Mouse (Mus musculus): ENCODE measurements around the gene Washc3. TPM values are rescaled to one million over a fixed set of nuclear protein-coding genes. Genes with fewer than 3 reads are reported as not detected.

Washc3 gene
- total and polyA plus RNA-seq, 2 experiments from 2014 or later, result 33.0 to 52.5 TPM

DNA sequence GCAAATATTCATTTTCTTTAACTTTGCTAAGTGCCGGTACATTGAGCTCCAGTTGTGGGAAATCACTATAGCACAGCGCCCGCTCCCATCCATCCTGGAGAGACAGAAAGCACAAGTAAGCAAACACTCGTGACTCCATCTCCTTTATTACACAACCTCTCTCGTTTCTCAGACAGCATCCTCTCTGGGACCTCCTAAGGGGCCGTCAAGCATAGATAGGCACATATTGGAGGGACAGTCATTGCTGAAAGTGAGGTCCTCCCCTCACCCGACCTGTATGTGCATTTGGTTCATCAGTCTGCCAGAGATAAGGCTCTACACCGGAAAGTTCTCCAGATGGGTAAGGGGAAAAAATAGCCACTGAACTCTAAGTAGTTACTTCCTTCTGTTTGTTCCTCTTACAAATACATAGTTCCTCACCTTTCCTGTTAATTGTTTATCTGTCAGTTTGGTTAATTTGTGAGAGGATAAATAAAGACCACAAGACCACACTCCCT is 27.7 kb downstream of the Washc3 start:
- no peaks in the 10 kb centered on the region for H3K9me3 ChIP-seq (replicated peaks; ENCODE audit: control insufficient read depth, low read length)
- no peaks in the 10 kb centered on the region for H3K4me1 ChIP-seq (ENCODE audit: control insufficient read depth, insufficient read depth)
- H3K36me3 ChIP-seq (replicated peaks; ENCODE audit: control insufficient read depth, insufficient read depth, low read length), result no peaks in the 10 kb centered on the region
- ATAC-seq (ENCODE audit: insufficient read depth, low read depth) (no peak), DNase-seq (ENCODE audit: low spot score) (no peak)
- 55% methylated on average over 8 of the region's 8 CpGs for WGBS
- TF ChIP-seq CTCF (IDR thresholded peaks at IDR 0.05; ENCODE audit: low read depth), result no peak
- no peak for TF ChIP-seq EP300 (IDR thresholded peaks at IDR 0.05; ENCODE audit: low read depth)
- no peaks in the 10 kb centered on the region for H3K27me3 ChIP-seq (ENCODE audit: control insufficient read depth, insufficient read depth, low read length)
- no peak overlapping the region for H3K27ac ChIP-seq (ENCODE audit: low read depth)
- no peak overlapping the region for H3K4me3 ChIP-seq (ENCODE audit: low read depth, low read length)
- no peak overlapping the region for H3K9ac ChIP-seq (replicated peaks; ENCODE audit: low read depth, low read length)
- no peak overlapping the region for H3K4me2 ChIP-seq (ENCODE audit: low read depth, low read length)

DNA sequence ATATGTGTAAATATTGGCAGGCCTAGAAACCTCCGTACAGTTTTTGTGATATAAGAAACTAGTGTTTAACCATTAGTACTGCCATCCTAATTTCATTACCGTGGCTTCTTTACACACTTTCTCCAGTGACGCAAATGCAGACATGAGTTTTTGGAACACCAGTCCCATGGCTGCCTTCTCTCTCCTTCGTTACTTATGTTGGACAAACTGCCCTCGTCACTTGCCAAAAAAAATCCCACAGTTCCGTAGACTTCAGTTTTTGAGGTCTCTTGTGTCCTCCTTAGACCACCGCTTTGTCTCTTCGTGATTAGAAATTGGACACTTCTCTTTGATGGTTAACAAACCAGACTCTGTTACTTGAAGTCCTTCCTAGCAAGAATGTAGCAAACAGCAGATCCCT is 30.8 kb downstream of the Washc3 start:
- WGBS, result 84% methylated on average over 8 of the region's 8 CpGs

DNA sequence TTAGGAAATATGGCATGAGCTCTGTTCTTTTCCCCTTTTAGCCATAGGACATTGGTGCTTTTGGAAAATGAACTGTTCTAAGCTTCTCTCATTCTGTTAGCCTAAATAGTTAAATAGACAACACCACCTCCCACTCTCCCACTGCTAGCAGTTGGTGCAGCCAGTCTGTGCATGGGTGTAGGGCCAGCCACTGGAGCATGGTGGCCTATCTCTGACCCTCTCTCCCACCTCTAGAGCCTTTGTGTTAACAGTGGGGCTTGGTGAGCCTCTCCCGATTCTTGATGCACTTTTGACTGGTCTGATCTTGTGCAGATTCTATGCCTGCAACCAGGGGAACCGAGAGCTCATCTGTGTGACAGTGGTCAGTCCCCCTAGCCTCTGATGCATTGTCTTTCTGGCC is 31.9 kb downstream of the Washc3 start:
- no peak overlapping the region for H3K27ac ChIP-seq (ENCODE audit: low read depth)
- no peak for ATAC-seq (ENCODE audit: insufficient read depth, low read depth)
- no peak for DNase-seq (ENCODE audit: low spot score)

More for the DNA sequence above, 30.8 kb downstream of the Washc3 start:
- Histone ChIP-seq H3K4me3 (ENCODE audit: low read depth, low read length) (no peak overlapping the region), H3K9me3 (replicated peaks; ENCODE audit: control insufficient read depth, low read length) (no peaks in the 10 kb centered on the region), H3K4me1 (ENCODE audit: control insufficient read depth, insufficient read depth) (no peaks in the 10 kb centered on the region), H3K27me3 (ENCODE audit: control insufficient read depth, insufficient read depth, low read length) (no peaks in the 10 kb centered on the region), H3K36me3 (replicated peaks; ENCODE audit: control insufficient read depth, insufficient read depth, low read length) (peaks cover 7% of the 10 kb centered on the region; the same call in 1 of the 2 replicates), H3K4me2 (ENCODE audit: low read depth, low read length) (no peak overlapping the region), H3K27ac (ENCODE audit: low read depth) (no peak overlapping the region), H3K9ac (replicated peaks; ENCODE audit: low read depth, low read length) (no peak overlapping the region)
- ATAC-seq (ENCODE audit: insufficient read depth, low read depth) (no peak), DNase-seq (ENCODE audit: low spot score) (no peak)
- TF ChIP-seq EP300 (IDR thresholded peaks at IDR 0.05; ENCODE audit: low read depth), result no peak
- TF ChIP-seq CTCF (IDR thresholded peaks at IDR 0.05; ENCODE audit: low read depth), result no peak

DNA sequence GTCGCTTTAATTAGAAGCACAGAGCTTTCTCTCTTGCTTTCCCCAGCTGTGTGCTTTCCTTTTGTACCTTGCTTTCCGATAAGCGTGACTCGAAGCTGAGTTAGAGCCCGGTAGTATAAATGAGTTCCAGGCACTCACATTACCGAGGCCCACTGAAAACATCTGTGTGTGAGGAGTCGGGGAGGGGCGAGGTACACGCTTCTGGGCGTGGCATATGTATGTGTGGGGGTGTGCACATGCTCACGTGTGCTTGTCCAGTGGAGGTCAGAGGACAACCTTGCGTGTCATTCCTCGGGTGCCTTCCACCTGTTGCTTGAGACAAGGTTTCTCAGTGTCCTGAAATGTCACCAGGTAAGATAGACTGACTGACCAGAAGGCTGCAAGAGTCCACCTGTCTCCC is 43.8 kb downstream of the Washc3 start:
- DNase-seq (ENCODE audit: low spot score), result no peak

More for the DNA sequence above, 31.9 kb downstream of the Washc3 start:
- TF ChIP-seq CTCF (IDR thresholded peaks at IDR 0.05; ENCODE audit: low read depth) (no peak), EP300 (IDR thresholded peaks at IDR 0.05; ENCODE audit: low read depth) (no peak)
- Histone ChIP-seq H3K4me2 (ENCODE audit: low read depth, low read length) (no peak overlapping the region), H3K4me3 (ENCODE audit: low read depth, low read length) (no peak overlapping the region), H3K36me3 (replicated peaks; ENCODE audit: control insufficient read depth, insufficient read depth, low read length) (peaks cover 7% of the 10 kb centered on the region; the same call in 1 of the 2 replicates), H3K4me1 (ENCODE audit: control insufficient read depth, insufficient read depth) (no peaks in the 10 kb centered on the region), H3K9me3 (replicated peaks; ENCODE audit: control insufficient read depth, low read length) (no peaks in the 10 kb centered on the region), H3K9ac (replicated peaks; ENCODE audit: low read depth, low read length) (no peak overlapping the region), H3K27me3 (ENCODE audit: control insufficient read depth, insufficient read depth, low read length) (no peaks in the 10 kb centered on the region)
- 84% methylated on average over 2 of the region's 2 CpGs for WGBS

DNA sequence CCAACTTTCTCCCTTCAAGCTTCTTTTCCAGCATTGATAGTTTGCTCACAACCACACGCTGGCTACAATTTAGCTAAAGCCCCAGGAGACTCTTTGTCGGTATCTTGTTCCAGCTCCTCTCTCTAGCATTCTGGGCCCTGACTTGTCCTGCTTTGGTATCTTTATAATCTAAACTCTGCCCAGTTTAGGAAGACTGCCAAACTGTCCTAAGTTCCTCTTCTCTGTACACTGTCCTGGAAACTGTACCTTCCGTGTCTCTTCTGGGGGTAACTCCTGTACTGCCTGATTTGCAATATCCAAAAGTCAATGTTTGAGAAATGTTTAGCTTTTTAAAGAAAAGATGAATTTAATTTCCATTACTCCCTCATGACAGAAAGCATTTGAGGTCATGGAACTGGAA is 49.4 kb downstream of the Washc3 start:
- Histone ChIP-seq H3K4me1 (ENCODE audit: control insufficient read depth, insufficient read depth) (no peaks in the 10 kb centered on the region), H3K4me2 (ENCODE audit: low read depth, low read length) (no peak overlapping the region), H3K9me3 (replicated peaks; ENCODE audit: control insufficient read depth, low read length) (no peaks in the 10 kb centered on the region), H3K27ac (ENCODE audit: low read depth) (no peak overlapping the region), H3K27me3 (ENCODE audit: control insufficient read depth, insufficient read depth, low read length) (no peaks in the 10 kb centered on the region), H3K4me3 (ENCODE audit: low read depth, low read length) (no peak overlapping the region), H3K9ac (replicated peaks; ENCODE audit: low read depth, low read length) (no peak overlapping the region), H3K36me3 (replicated peaks; ENCODE audit: control insufficient read depth, insufficient read depth, low read length) (no peaks in the 10 kb centered on the region)
- 71% methylated on average over 3 of the region's 3 CpGs for WGBS
- no peak for TF ChIP-seq EP300 (IDR thresholded peaks at IDR 0.05; ENCODE audit: low read depth)
- no peak for TF ChIP-seq CTCF (IDR thresholded peaks at IDR 0.05; ENCODE audit: low read depth)
- ATAC-seq (ENCODE audit: insufficient read depth, low read depth), result no peak
- no peak for DNase-seq (ENCODE audit: low spot score)

More for the DNA sequence above, 43.8 kb downstream of the Washc3 start:
- H3K4me2 ChIP-seq (ENCODE audit: low read depth, low read length), result no peak overlapping the region
- H3K9ac ChIP-seq (replicated peaks; ENCODE audit: low read depth, low read length), result no peak overlapping the region
- TF ChIP-seq CTCF (IDR thresholded peaks at IDR 0.05; ENCODE audit: low read depth) (no peak), EP300 (IDR thresholded peaks at IDR 0.05; ENCODE audit: low read depth) (no peak)
- no peaks in the 10 kb centered on the region; the same call in 1 of the 2 replicates for H3K9me3 ChIP-seq (replicated peaks; ENCODE audit: control insufficient read depth, low read length)
- no peak overlapping the region for H3K4me3 ChIP-seq (ENCODE audit: low read depth, low read length)
- no peaks in the 10 kb centered on the region for H3K4me1 ChIP-seq (ENCODE audit: control insufficient read depth, insufficient read depth)
- 82% methylated on average over 13 of the region's 13 CpGs for WGBS
- no peak overlapping the region for H3K27ac ChIP-seq (ENCODE audit: low read depth)
- no peaks in the 10 kb centered on the region for H3K27me3 ChIP-seq (ENCODE audit: control insufficient read depth, insufficient read depth, low read length)
- 0 out of 2 replicates have a peak, but pooled peaks cover 5% of the 10 kb centered on the region for H3K36me3 ChIP-seq (replicated peaks; ENCODE audit: control insufficient read depth, insufficient read depth, low read length)
- ATAC-seq (ENCODE audit: insufficient read depth, low read depth), result no peak

Measured in heart, postnatal 0 days (tissue).